ENCODE assay signal across 9 mouse cellular contexts in genomic region chr2:91079026-91079384, GRCm38 (mm10). TPM values are rescaled to one million over a fixed set of nuclear protein-coding genes. Genes with fewer than 3 reads are reported as not detected.
DNase-seq lines count a peak whose midpoint lies in the region; ATAC-seq and TF ChIP-seq lines count a peak whose summit lies in the region.
"Had no signal": no experiment of that assay in that cellular context is flagged by ENCODE, and none has a peak within 500 bp of the region (broad histone marks: within the 10 kb centered on the region; RNA-seq: fewer than 3 reads in every experiment).

No protein-coding gene starts in this region.

- H3K27me3 ChIP-seq in testis, adult 2 months (ENCODE audit: control insufficient read depth, insufficient read depth, low read length) = no peaks in the 10 kb centered on the region; the same call in 1 of the 2 replicates
- no peaks in the 10 kb centered on the region for H3K27me3 ChIP-seq in liver, embryonic 11.5 days (replicated peaks; ENCODE audit: control insufficient read depth, insufficient read depth, low read length)

- no peak for TF ChIP-seq POLR2A in testis, adult 2 months (IDR thresholded peaks at IDR 0.05; ENCODE audit: control insufficient read depth, low read depth, low read length)

- 22% methylated on average over 5 of the region's 5 CpGs for WGBS in liver, embryonic 11.5 days

- H3K4me3 ChIP-seq in gastrocnemius, adult 2 months = peak overlapping the region; percentile 71
- H3K4me3 ChIP-seq in testis, adult 2 months (ENCODE audit: control insufficient read depth, low read depth, low read length) = peak overlapping the region; percentile 70
- peak overlapping the region; percentile 59 for H3K4me3 ChIP-seq in liver, embryonic 11.5 days (ENCODE audit: low read depth, low read length)

- H3K4me2 ChIP-seq in liver, embryonic 11.5 days = peak overlapping the region; percentile 91

- no peaks in the 10 kb centered on the region for H3K9me3 ChIP-seq in liver, embryonic 11.5 days (ENCODE audit: control insufficient read depth, low read length)

- no peaks in the 10 kb centered on the region for H3K36me3 ChIP-seq in testis, adult 2 months (ENCODE audit: control insufficient read depth, insufficient read depth, low read length)
- H3K36me3 ChIP-seq in liver, embryonic 11.5 days (ENCODE audit: control insufficient read depth, insufficient read depth, low read length) = no peaks in the 10 kb centered on the region

- H3K4me1 ChIP-seq in testis, adult 2 months (ENCODE audit: control insufficient read depth, insufficient read depth, low read length) = peaks cover 15% of the 10 kb centered on the region
- peaks cover 13% of the 10 kb centered on the region for H3K4me1 ChIP-seq in liver, embryonic 11.5 days (replicated peaks; ENCODE audit: control insufficient read depth, insufficient read depth, low read length)

- TF ChIP-seq CTCF in gastrocnemius, adult 2 months (IDR thresholded peaks at IDR 0.05) = no peak
- no peak for TF ChIP-seq CTCF in testis, adult 2 months (IDR thresholded peaks at IDR 0.05; ENCODE audit: control insufficient read depth, insufficient read depth, insufficient replicate concordance, low read depth, low read length)

- intact Hi-C loops in gastrocnemius, adult 2 months (cut with DNase I) = no loop called here
- intact Hi-C loops in gastrocnemius, postnatal 36 days (cut with DNase I) = no loop called here
- intact Hi-C loops in left cerebral cortex, postnatal 36 days (cut with DNase I) = no loop called here

- ATAC-seq in liver, embryonic 11.5 days (replicated peaks; ENCODE audit: low FRiP score) = no peak
- no peak for ATAC-seq in frontal cortex, adult (ENCODE audit: low TSS enrichment)

- H3K27ac ChIP-seq in gastrocnemius, adult 2 months = peak overlapping the region; percentile 74
- H3K27ac ChIP-seq in testis, adult 2 months (ENCODE audit: control insufficient read depth, insufficient read depth, low read depth, low read length) = no peak overlapping the region
- peak overlapping the region; percentile 59 for H3K27ac ChIP-seq in liver, embryonic 11.5 days (ENCODE audit: low read depth, low read length)

- H3K9ac ChIP-seq in liver, embryonic 11.5 days (ENCODE audit: low read depth, low read length) = peak overlapping the region; percentile 61

- DNase-seq in gastrocnemius, adult 2 months = no peak
- no peak for DNase-seq in gastrocnemius, postnatal 36 days
- no peak for DNase-seq in testis, postnatal 14 days (ENCODE audit: low spot score)
- DNase-seq in liver, embryonic 11.5 days (ENCODE audit: low spot score) = no peak
- no peak for DNase-seq in layer of hippocampus, adult 11-12 months (ENCODE audit: low spot score)
- no peak for DNase-seq in left cerebral cortex, postnatal 36 days (ENCODE audit: low spot score in 2 of 2)
- DNase-seq: kidney, postnatal 36 days had no signal

RNA-seq across cellular contexts. Expression of gene Spi1, which starts 3.2 kb away (rescaled TPM):
- total RNA-seq in gastrocnemius, adult 2 months (2021) = 1 to 10 TPM in 1 of 2 experiments, under 1 TPM in 1; 0.87 to 1.2 TPM
- 1 to 10 TPM in 1 of 2 experiments, under 1 TPM in 1; 0.91 to 1.1 TPM for total RNA-seq in gastrocnemius, postnatal 36 days (2021)
- polyA plus RNA-seq in testis, adult 2 months (2012; rRNA removed) = 2.5 and 2.9 TPM in 2 replicates
- 19.5 and 22.7 TPM in 2 replicates for polyA plus RNA-seq in liver, embryonic 11.5 days (2014; fragmentation: Nextera tagmentation; extraction: Ambion mirVana)
- 1 to 10 TPM; 4.1 to 5.5 TPM for total RNA-seq in left cerebral cortex, postnatal 36 days (2021)

RNA-seq across cellular contexts. Expression of gene Slc39a13, which starts 8.8 kb away (rescaled TPM):
- 10 to 100 TPM; 18.7 to 22.0 TPM for total RNA-seq in gastrocnemius, adult 2 months (2021)
- total RNA-seq in gastrocnemius, postnatal 36 days (2021) = 10 to 100 TPM; 21.1 to 21.7 TPM
- 65.7 and 67.9 TPM in 2 replicates for polyA plus RNA-seq in testis, adult 2 months (2012; rRNA removed)
- 19.6 and 20.0 TPM in 2 replicates for polyA plus RNA-seq in liver, embryonic 11.5 days (2014; fragmentation: Nextera tagmentation; extraction: Ambion mirVana)
- total RNA-seq in left cerebral cortex, postnatal 36 days (2021) = 10 to 100 TPM; 27.6 to 36.6 TPM

RNA-seq across cellular contexts. Expression of gene Psmc3, which starts 25.2 kb away (rescaled TPM):
- 100 to 1,000 TPM; 226 to 256 TPM for total RNA-seq in gastrocnemius, adult 2 months (2021)
- 100 to 1,000 TPM; 223 to 229 TPM for total RNA-seq in gastrocnemius, postnatal 36 days (2021)
- polyA plus RNA-seq in testis, adult 2 months (2012; rRNA removed) = 435 and 494 TPM in 2 replicates
- 324 and 347 TPM in 2 replicates for polyA plus RNA-seq in liver, embryonic 11.5 days (2014; fragmentation: Nextera tagmentation; extraction: Ambion mirVana)
- 100 to 1,000 TPM; 206 to 234 TPM for total RNA-seq in left cerebral cortex, postnatal 36 days (2021)

RNA-seq across cellular contexts. Expression of gene Mybpc3, which starts 38.9 kb away (rescaled TPM):
- total RNA-seq in gastrocnemius, adult 2 months (2021) = under 1 TPM in 1 of 2 experiments, not detected in 1; 0.06 TPM
- not detected for total RNA-seq in gastrocnemius, postnatal 36 days (2021)
- polyA plus RNA-seq in testis, adult 2 months (2012; rRNA removed) = 0.04 TPM in 1 of 2 replicates, not detected in the other
- polyA plus RNA-seq in liver, embryonic 11.5 days (2014; fragmentation: Nextera tagmentation; extraction: Ambion mirVana) = 1.2 and 5.0 TPM in 2 replicates
- total RNA-seq in left cerebral cortex, postnatal 36 days (2021) = under 1 TPM; 0.41 to 0.81 TPM

RNA-seq across cellular contexts. Expression of gene Rapsn, which starts 43.6 kb away (rescaled TPM):
- 10 to 100 TPM; 28.3 to 30.2 TPM for total RNA-seq in gastrocnemius, adult 2 months (2021)
- 10 to 100 TPM; 21.7 to 23.9 TPM for total RNA-seq in gastrocnemius, postnatal 36 days (2021)
- polyA plus RNA-seq in testis, adult 2 months (2012; rRNA removed) = 6.7 and 7.1 TPM in 2 replicates
- 1.4 and 2.0 TPM in 2 replicates for polyA plus RNA-seq in liver, embryonic 11.5 days (2014; fragmentation: Nextera tagmentation; extraction: Ambion mirVana)
- under 1 TPM; 0.47 to 0.54 TPM for total RNA-seq in left cerebral cortex, postnatal 36 days (2021)
